Mouse (Mus musculus): Measurements from ENCODE around the gene P4hb. TPM values are rescaled to one million over a fixed set of nuclear protein-coding genes. Genes with fewer than 3 reads are reported as not detected.

P4hb gene
- 100 to 1,000 TPM; 490 to 574 TPM for total RNA-seq (2021)
- long read RNA-seq, experiment 1, transcript P4hb-201 (11 exons, 2,861 nt), result major isoform, 1,040 of 1,105 reads
- long read RNA-seq, experiment 1, partial matches to known transcripts, result 25 of 1,105 reads
- long read RNA-seq, experiment 1, other reads (novel, unspliced or antisense), result 40 of 1,105 reads
- long read RNA-seq, experiment 2, transcript P4hb-201 (11 exons, 2,861 nt), result major isoform, 332 of 351 reads
- long read RNA-seq, experiment 2, partial matches to known transcripts, result 6 of 351 reads
- long read RNA-seq, experiment 2, other reads (novel, unspliced or antisense), result 13 of 351 reads

- DNase-seq, result peak; percentile 100
These were observed at the start of gene P4hb for GRCm38 (mm10) chr11:120572752-120573584. Gene P4hb, minus strand, starts transcription at chr11:120573253.

- DNase-seq, result peak; percentile 57 to 72
These were observed 49.8 kb upstream of the P4hb start for GRCm38 (mm10) chr11:120622805-120623204.

- DNase-seq, result no peak
These were observed 47.1 kb upstream of the P4hb start for GRCm38 (mm10) chr11:120620195-120620594.

GRCm38 (mm10) chr11:120618619-120619535, 45.8 kb upstream of the P4hb start:
- peak in 1 of 2 experiments; percentile 28 for DNase-seq

- peak; percentile 96 to 98 for DNase-seq
These were observed 44.6 kb upstream of the P4hb start, which contains the start of gene Pcyt2 for GRCm38 (mm10) chr11:120617519-120618112. Gene Pcyt2, minus strand, starts transcription at chr11:120617936.

- peak in 1 of 2 experiments; percentile 44 for DNase-seq
These were observed 43.7 kb upstream of the P4hb start for GRCm38 (mm10) chr11:120616617-120617294.

GRCm38 (mm10) chr11:120615606-120616203, 42.7 kb upstream of the P4hb start:
- no peak for DNase-seq

- no peak for DNase-seq
These were observed 42.1 kb upstream of the P4hb start for GRCm38 (mm10) chr11:120615167-120615566.

- DNase-seq, result no peak
These were observed 40.9 kb upstream of the P4hb start for GRCm38 (mm10) chr11:120613976-120614375.

GRCm38 (mm10) chr11:120613481-120613972, 40.5 kb upstream of the P4hb start:
- DNase-seq, result no peak

- DNase-seq, result peak; percentile 81 to 82
These were observed 39.7 kb upstream of the P4hb start for GRCm38 (mm10) chr11:120612763-120613162.

GRCm38 (mm10) chr11:120610477-120611046, 37.5 kb upstream of the P4hb start:
- no peak for DNase-seq

- DNase-seq, result peak; percentile 76 to 77
These were observed 36.2 kb upstream of the P4hb start for GRCm38 (mm10) chr11:120609250-120609649.

- DNase-seq, result no peak
These were observed 35.4 kb upstream of the P4hb start, which contains the start of gene Npb for GRCm38 (mm10) chr11:120608241-120609034. Gene Npb, plus strand, starts transcription at chr11:120608477.

GRCm38 (mm10) chr11:120606764-120607163, 33.7 kb upstream of the P4hb start:
- DNase-seq, result peak in 1 of 2 experiments; percentile 39

GRCm38 (mm10) chr11:120605667-120606066, 32.6 kb upstream of the P4hb start:
- DNase-seq, result no peak

GRCm38 (mm10) chr11:120603545-120603944, 30.5 kb upstream of the P4hb start:
- DNase-seq, result no peak

GRCm38 (mm10) chr11:120600716-120601115, 27.7 kb upstream of the P4hb start:
- no peak for DNase-seq

- DNase-seq, result no peak
These were observed 26.0 kb upstream of the P4hb start for GRCm38 (mm10) chr11:120598990-120599549.

Measured in adrenal gland, postnatal 36 days (tissue).